Mouse (Mus musculus) bone marrow macrophage, adult 2 months (primary cell): ENCODE measurements around the gene Kbtbd12.

Experiments
- CTCF ChIP-seq: IDR thresholded peaks from 2 replicates; pipeline ENCODE4 v1.5.1; 2012; ENCODE audit warnings: low read depth, mild to moderate bottlenecking, low read length, moderate library complexity
- POLR2A ChIP-seq: IDR thresholded peaks from 2 replicates; pipeline ENCODE4 v1.6.1; 2012; ENCODE audit warnings: mild to moderate bottlenecking, low read depth, low read length, borderline replicate concordance

DNA sequence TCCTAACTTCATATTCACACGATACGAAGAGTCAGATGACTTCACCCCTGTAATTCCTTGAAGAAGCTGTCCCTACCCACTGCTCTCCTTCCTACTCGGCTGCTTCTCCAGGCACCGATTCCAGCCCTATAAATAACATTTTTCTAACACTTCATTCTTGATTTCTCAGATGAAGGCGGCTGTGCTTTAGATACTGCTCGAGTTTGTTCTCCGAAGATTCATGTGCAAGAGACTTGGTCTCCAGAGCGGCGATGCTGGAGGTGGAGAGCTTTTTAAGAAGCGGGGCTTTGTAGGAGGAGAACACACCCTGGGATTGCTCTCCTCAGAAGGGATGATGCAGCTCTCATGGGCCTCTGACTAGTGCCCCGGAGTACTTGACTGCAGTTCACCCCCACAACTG lies 61.3 kb downstream of the Kbtbd12 start:
- TF ChIP-seq CTCF (no peak), POLR2A (no peak)
